ENCODE assay signal across 14 mouse cellular contexts in the genomic region with DNA sequence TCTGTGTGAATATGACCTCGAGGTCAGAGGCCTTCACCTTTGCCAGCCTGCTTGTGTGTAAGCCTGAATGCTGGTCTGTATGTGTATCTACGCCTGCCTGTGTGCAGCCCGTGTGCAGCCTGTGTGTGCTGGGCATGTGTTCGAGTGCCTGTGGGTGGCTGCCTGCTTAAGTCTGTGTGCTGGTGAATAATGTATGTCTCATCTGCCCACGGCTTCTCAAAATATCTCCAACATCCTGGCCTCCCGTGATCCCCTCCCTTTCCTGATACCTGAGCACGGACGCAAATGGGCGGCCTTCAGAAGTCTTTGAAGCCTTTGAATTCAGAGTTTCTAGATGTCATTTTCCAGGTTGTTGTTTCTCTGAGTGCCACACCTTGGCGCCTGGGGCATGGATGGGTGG.
A peak's percentile ranks its signal among the peaks of the same experiment; 100 is the strongest.
DNase-seq lines count a peak whose midpoint lies in the region.
"Had no signal": no experiment of that assay in that cellular context is flagged by ENCODE, and none has a peak within 500 bp of the region (broad histone marks: within the 10 kb centered on the region; RNA-seq: fewer than 3 reads in every experiment).

No protein-coding gene starts in this region.

- DNase-seq in layer of hippocampus, adult 11-12 months (ENCODE audit: low spot score) = peak; percentile 11
- no peak for DNase-seq in layer of hippocampus, postnatal 36 days
- DNase-seq in right cerebral cortex, adult 18-20 months = peak; percentile 55
- DNase-seq in right cerebral cortex, postnatal 4 days = no peak
- DNase-seq in right cerebral cortex, postnatal 36 days (ENCODE audit: low spot score in 2 of 2) = peak; percentile 27 to 60
- no peak for DNase-seq in retina, embryonic 14.5 days (ENCODE audit: low spot score)
- DNase-seq: adrenal gland, adult 2 months; adrenal gland, postnatal 25 days; cerebellum, adult 2 months; cerebellum, postnatal 10 days; forebrain, postnatal 0 days; gastrocnemius, postnatal 36 days; heart, adult 11 months; heart, postnatal 36 days had no signal

Comparison
In these comparisons a context has a peak if more than half of its experiments do, and no peak if none do; other contexts are left out.
1. DNase-seq: peak in layer of hippocampus, adult 11-12 months (single experiment), right cerebral cortex, adult 18-20 months (single experiment) and right cerebral cortex, postnatal 36 days (2 of 2); none in layer of hippocampus, postnatal 36 days (0 of 2), right cerebral cortex, postnatal 4 days (single experiment) and retina, embryonic 14.5 days (single experiment).